Mouse (Mus musculus): ENCODE results near the gene Cct5.

DNA sequence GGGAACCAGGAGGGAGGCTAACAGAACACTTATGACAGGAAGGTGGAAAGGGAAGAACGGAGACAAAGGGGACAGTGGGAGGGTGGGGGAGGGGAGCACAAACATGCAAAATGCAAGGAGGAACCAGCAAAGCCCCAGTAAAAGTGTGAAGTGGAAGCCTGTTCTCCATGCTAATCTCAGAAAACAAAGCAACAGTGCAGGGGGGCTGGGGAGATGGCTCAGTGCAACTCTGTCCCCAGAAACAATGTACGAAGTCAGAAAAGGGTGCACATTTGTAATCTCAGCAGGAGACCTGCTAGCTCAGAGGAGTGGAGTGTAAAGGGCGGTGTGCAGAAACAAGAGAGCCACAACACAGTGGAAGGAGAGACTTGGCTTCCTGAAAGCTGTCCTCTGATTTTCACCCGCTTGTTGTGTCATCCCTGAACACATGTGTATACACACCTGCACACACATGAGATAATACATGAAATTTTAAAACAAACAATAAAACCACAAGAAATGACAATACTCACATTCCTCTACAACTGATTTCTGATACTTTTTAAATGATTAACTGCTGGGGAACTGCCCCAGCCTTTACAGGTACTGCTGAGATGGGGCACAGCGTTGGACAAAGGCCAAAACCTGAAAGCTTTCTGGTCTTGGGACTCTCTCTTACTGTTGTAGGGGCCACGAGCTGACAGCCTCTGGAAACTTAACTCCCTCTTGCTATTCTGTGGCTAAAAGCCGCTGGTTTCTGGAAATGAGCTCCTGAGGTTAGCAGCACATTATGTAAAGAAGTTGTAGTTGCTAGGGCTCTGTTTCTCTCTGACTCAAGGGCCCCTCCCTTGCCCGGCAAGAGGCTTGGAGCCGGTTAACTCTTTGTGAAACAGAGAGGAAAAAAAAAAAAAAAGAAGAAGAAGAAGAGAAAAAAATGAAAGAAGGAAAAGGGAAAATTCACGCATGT lies 59.3 kb downstream of the Cct5 start:
- TF ChIP-seq CHD2 (IDR thresholded peaks at IDR 0.05; ENCODE audit: low read depth, low read length) (no peak), HCFC1 (IDR thresholded peaks at IDR 0.05; ENCODE audit: borderline replicate concordance, insufficient read depth, low read length) (no peak)

Data from ES-E14 (cell line).